Mouse (Mus musculus) myocyte (in vitro differentiated cells): ENCODE measurements around the gene Insr. TPM values are rescaled to one million over a fixed set of nuclear protein-coding genes. Genes with fewer than 3 reads are reported as not detected.
"Not testable (repeated sequence)": the region's sequence is repeated elsewhere in the genome, so short reads cannot be mapped to it uniquely, and the experiment has no call there.

Source experiments
- H3K27me3 ChIP-seq: one replicate; pipeline ENCODE4 v1.6.1; 2011; ENCODE audit not compliant: control insufficient read depth, insufficient read depth, insufficient read length
- H3K36me3 ChIP-seq: one replicate; pipeline ENCODE4 v1.6.1; 2011; ENCODE audit not compliant: control insufficient read depth, insufficient read depth
- H3K4me2 ChIP-seq: one replicate; pipeline ENCODE4 v1.6.1; 2011; ENCODE audit warnings: low read depth, control low read depth
- H3K4me3 ChIP-seq: one replicate; pipeline ENCODE4 v1.5.1; 2011; ENCODE audit warnings: mild to moderate bottlenecking, control low read depth, moderate library complexity
- H3K79me2 ChIP-seq: one replicate; pipeline ENCODE4 v1.6.1; 2011; ENCODE audit not compliant: control insufficient read depth, insufficient read depth
- H3ac ChIP-seq: one replicate; pipeline ENCODE4 v1.6.1; 2011; ENCODE audit not compliant: control insufficient read depth, insufficient read length
- CEBPB ChIP-seq: IDR thresholded peaks from 2 replicates; pipeline ENCODE4 v1.6.1; 2011; ENCODE audit warnings: mild to moderate bottlenecking, moderate library complexity; ENCODE audit not compliant: poor library complexity, insufficient read depth, severe bottlenecking
- E2F4 ChIP-seq: IDR thresholded peaks from one replicate; pipeline ENCODE4 v1.6.1; 2011; ENCODE audit warnings: mild to moderate bottlenecking, control low read depth, moderate library complexity; ENCODE audit not compliant: insufficient read depth
- MAX ChIP-seq: IDR thresholded peaks from one replicate; pipeline ENCODE4 v1.6.1; 2011; ENCODE audit warnings: low read depth, mild to moderate bottlenecking, control low read depth
- MYOD1 ChIP-seq, 3 experiments: IDR thresholded peaks; one replicate each; pipeline ENCODE4 v1.6.1; 2011; ENCODE audit warnings: control low read depth in 2 of 3, low read depth in 2 of 3, mild to moderate bottlenecking in 2 of 3, moderate library complexity in 1 of 3; ENCODE audit not compliant: insufficient read length in 2 of 3, control insufficient read depth in 1 of 3
- MYOG ChIP-seq, 3 experiments: IDR thresholded peaks; one replicate each; pipeline ENCODE4 v1.6.1; 2011; ENCODE audit warnings: control low read depth in 2 of 3, low read depth in 2 of 3, mild to moderate bottlenecking in 2 of 3; ENCODE audit not compliant: insufficient read length in 2 of 3, control insufficient read depth in 1 of 3, insufficient read depth in 1 of 3
- POLR2A ChIP-seq: IDR thresholded peaks from one replicate; pipeline ENCODE4 v1.6.1; 2011; ENCODE audit warnings: low read depth, mild to moderate bottlenecking, control low read depth, moderate library complexity; ENCODE audit not compliant: insufficient read length
- POLR2AphosphoS2 ChIP-seq: IDR thresholded peaks from one replicate; pipeline ENCODE4 v1.6.1; 2011; ENCODE audit warnings: low read depth, control low read depth; ENCODE audit not compliant: insufficient read length
- REST ChIP-seq: IDR thresholded peaks from one replicate; pipeline ENCODE4 v1.6.1; 2011; ENCODE audit warnings: mild to moderate bottlenecking, control low read depth, moderate library complexity; ENCODE audit not compliant: insufficient read depth, insufficient read length
- SRF ChIP-seq: IDR thresholded peaks from one replicate; pipeline ENCODE4 v1.6.1; 2011; ENCODE audit warnings: low read depth; ENCODE audit not compliant: control insufficient read depth, insufficient read length
- TCF12 ChIP-seq: IDR thresholded peaks from one replicate; pipeline ENCODE4 v1.6.1; 2011; ENCODE audit warnings: mild to moderate bottlenecking, control low read depth; ENCODE audit not compliant: poor library complexity, insufficient read depth, severe bottlenecking
- TCF3 ChIP-seq: IDR thresholded peaks from one replicate; pipeline ENCODE4 v1.6.1; 2011; ENCODE audit warnings: low read depth, control low read depth; ENCODE audit not compliant: insufficient read length
- USF1 ChIP-seq: IDR thresholded peaks from one replicate; pipeline ENCODE4 v1.6.1; 2011; ENCODE audit warnings: low read depth, mild to moderate bottlenecking, control low read depth, moderate library complexity
- polyA plus RNA-seq: library from polyadenylated mRNA; unstranded; fragments of >200 nt; fragmentation: generic; extraction: Trizol; gene quantifications from one replicate; pipeline ENCODE4 v1.2.1, GENCODE M21; 2012; ENCODE audit warnings: missing spikeins

Gene Insr
- polyA plus RNA-seq, 1 experiment = 4.6 TPM

GRCm38 (mm10) chr8:3316585-3316984, 37.2 kb upstream of the Insr start:
- no peaks in the 10 kb centered on the region for H3K27me3 ChIP-seq
- no peak overlapping the region for H3ac ChIP-seq
- no peaks in the 10 kb centered on the region for H3K79me2 ChIP-seq
- H3K36me3 ChIP-seq = no peaks in the 10 kb centered on the region
- TF ChIP-seq MAX = no peak
- TF ChIP-seq CEBPB = no peak
- TF ChIP-seq REST = no peak
- TF ChIP-seq SRF = no peak
- TF ChIP-seq MYOD1 (IDR thresholded peaks at IDR 0.05; ENCODE audit: control insufficient read depth in 1 of 3, insufficient read length in 2 of 3, low read depth in 2 of 3) = no peak
- H3K4me3 ChIP-seq = no peak overlapping the region
- no peak overlapping the region for H3K4me2 ChIP-seq

GRCm38 (mm10) chr8:3314345-3314744, 34.9 kb upstream of the Insr start:
- Histone ChIP-seq H3K27me3 (no peaks in the 10 kb centered on the region), H3K36me3 (no peaks in the 10 kb centered on the region), H3ac (no peak overlapping the region), H3K4me3 (no peak overlapping the region), H3K4me2 (no peak overlapping the region), H3K79me2 (no peaks in the 10 kb centered on the region)
- TF ChIP-seq REST (no peak), USF1 (no peak), SRF (no peak), MYOD1 (IDR thresholded peaks at IDR 0.05; ENCODE audit: control insufficient read depth in 1 of 3, insufficient read length in 2 of 3, low read depth in 2 of 3) (no peak), MYOG (IDR thresholded peaks at IDR 0.05; ENCODE audit: control insufficient read depth in 1 of 3, insufficient read depth in 1 of 3, insufficient read length in 2 of 3, low read depth in 2 of 3) (no peak), POLR2AphosphoS2 (no peak), CEBPB (no peak), MAX (no peak), E2F4 (no peak), TCF12 (no peak), TCF3 (no peak), POLR2A (no peak)

- no peak overlapping the region for H3K4me2 ChIP-seq
- no peaks in the 10 kb centered on the region for H3K27me3 ChIP-seq
- H3K4me3 ChIP-seq = no peak overlapping the region
- no peaks in the 10 kb centered on the region for H3K79me2 ChIP-seq
- TF ChIP-seq POLR2AphosphoS2 (no peak), TCF3 (no peak), MAX (no peak), MYOD1 (IDR thresholded peaks at IDR 0.05; ENCODE audit: control insufficient read depth in 1 of 3, insufficient read length in 2 of 3, low read depth in 2 of 3) (no peak), TCF12 (no peak), CEBPB (no peak), MYOG (IDR thresholded peaks at IDR 0.05; ENCODE audit: control insufficient read depth in 1 of 3, insufficient read depth in 1 of 3, insufficient read length in 2 of 3, low read depth in 2 of 3) (no peak), E2F4 (no peak), SRF (no peak), REST (no peak), POLR2A (no peak), USF1 (no peak)
- no peak overlapping the region for H3ac ChIP-seq
- H3K36me3 ChIP-seq = no peaks in the 10 kb centered on the region
Observed at GRCm38 (mm10) chr8:3313843-3314242, 34.4 kb upstream of the Insr start.

- H3K4me3 ChIP-seq, H3K36me3 ChIP-seq, H3K27me3 ChIP-seq, H3K4me2 ChIP-seq, H3ac ChIP-seq, H3K79me2 ChIP-seq: not testable (repeated sequence)
Observed at GRCm38 (mm10) chr8:3313417-3313816, 34.0 kb upstream of the Insr start.

- Histone ChIP-seq H3K36me3 (no peaks in the 10 kb centered on the region), H3K27me3 (no peaks in the 10 kb centered on the region), H3ac (no peak overlapping the region), H3K79me2 (no peaks in the 10 kb centered on the region), H3K4me3 (no peak overlapping the region), H3K4me2 (no peak overlapping the region)
- TF ChIP-seq SRF (no peak), CEBPB (no peak), REST (no peak), POLR2AphosphoS2 (no peak), MYOD1 (IDR thresholded peaks at IDR 0.05; ENCODE audit: control insufficient read depth in 1 of 3, insufficient read length in 2 of 3, low read depth in 2 of 3) (no peak), MAX (no peak), E2F4 (no peak), TCF3 (no peak), TCF12 (no peak), POLR2A (no peak), MYOG (IDR thresholded peaks at IDR 0.05; ENCODE audit: control insufficient read depth in 1 of 3, insufficient read depth in 1 of 3, insufficient read length in 2 of 3, low read depth in 2 of 3) (no peak), USF1 (no peak)
Observed at GRCm38 (mm10) chr8:3311482-3311881, 32.1 kb upstream of the Insr start.
